Mouse (Mus musculus): ENCODE results near the gene Pou2f3.

Gene Pou2f3

GRCm38 (mm10) chr9:43107555-43107954 lies 102.6 kb downstream of the Pou2f3 start:
- no peak for DNase-seq

DNA sequence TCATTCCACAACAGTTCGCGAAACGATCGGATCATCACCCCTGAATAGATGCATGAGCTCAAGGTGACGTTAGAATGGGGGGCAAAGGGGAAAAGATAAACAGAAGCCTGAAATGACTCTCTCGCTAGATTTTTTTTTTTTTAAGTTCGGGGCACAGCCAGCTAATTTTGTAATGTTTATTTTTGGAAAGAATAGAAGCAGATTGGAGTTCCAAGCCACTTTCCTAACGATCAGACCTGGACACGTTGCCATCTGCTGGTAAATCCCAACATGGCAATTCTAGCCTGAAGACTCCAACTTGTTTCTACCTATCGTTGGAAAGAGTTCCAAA lies 103.0 kb downstream of the Pou2f3 start, which contains the start of gene Arhgef12:
Gene Arhgef12, minus strand, starts transcription at position 53 of the 331 bp plus-strand sequence.
- DNase-seq: peak; percentile 68 to 74

GRCm38 (mm10) chr9:43106426-43107186 lies 103.6 kb downstream of the Pou2f3 start:
- DNase-seq: peak; percentile 47 to 66

GRCm38 (mm10) chr9:43105664-43106361 lies 104.4 kb downstream of the Pou2f3 start:
- peak; percentile 95 to 98 for DNase-seq

DNA sequence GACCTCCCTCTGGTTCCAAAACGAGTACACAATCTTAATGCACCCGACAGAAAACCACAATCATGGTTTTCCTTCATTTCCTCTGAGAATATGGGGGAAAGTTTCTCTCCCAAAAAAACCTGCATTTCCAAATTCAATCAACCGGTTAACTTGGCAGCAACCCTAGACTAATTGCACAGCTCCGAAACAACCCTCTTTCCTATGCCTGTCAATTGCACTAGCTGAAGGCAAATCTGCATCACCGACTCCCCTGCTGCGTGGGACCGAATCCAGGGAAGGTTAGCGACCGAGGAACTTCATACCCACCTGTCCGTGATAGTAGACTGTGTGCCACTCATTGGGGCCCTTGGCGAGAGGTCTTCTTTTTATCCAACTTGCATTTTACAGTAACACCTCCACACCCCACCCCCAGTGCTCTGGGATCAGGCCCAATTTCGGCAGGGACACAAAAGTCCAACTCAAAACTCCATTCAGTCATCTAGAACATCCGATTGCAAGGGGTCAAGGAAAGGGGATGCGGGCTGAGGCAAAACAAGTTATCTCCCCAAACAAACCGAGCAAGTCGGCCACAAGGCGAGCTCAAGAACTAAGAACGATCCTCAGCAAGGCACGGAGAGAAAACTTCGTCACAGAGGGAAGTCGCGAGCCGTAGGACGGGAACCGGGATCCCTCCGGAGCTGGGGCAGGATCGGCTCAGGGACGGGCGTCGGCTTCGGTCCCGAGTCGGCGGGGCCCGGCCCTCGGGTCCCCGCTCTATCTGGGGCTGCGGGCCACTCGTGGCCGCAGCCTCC lies 105.1 kb downstream of the Pou2f3 start:
- peak; percentile 68 to 81 for DNase-seq

GRCm38 (mm10) chr9:43104526-43104872 lies 105.7 kb downstream of the Pou2f3 start:
- DNase-seq: no peak

DNA sequence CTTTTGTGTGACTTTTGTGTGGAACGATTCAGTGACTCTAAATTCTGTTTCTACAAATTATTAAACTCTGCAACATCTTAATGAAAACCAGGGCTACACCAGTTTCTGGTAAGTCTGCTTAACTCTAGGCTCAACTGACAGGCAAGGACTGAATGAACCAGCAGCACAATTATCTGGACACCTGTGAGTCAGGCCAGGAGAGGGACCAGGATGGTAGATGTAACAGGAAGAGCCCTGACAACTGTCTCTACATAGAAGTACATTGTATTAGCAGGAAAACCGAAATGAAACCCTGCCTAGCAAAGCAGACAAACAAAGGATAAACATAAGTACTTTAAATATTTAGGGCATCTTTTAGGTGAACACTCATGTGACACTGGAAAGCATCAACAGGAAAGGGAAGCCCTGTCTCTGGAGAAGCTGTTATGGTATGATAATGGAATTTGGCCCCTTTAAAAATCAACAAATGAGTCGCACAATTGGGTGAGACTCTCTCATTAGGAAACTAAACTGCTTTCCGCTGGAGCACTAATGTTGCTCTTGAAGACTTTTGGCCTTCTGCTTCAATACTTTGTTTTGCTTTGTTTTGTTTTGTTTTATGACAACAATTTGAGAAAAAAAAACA lies 106.4 kb downstream of the Pou2f3 start:
- DNase-seq: no peak

- DNase-seq: no peak
Measured at GRCm38 (mm10) chr9:43102931-43103330, 107.2 kb downstream of the Pou2f3 start.

- DNase-seq: no peak
Measured at GRCm38 (mm10) chr9:43101936-43102595, 108.1 kb downstream of the Pou2f3 start.

GRCm38 (mm10) chr9:43098922-43099321 lies 111.2 kb downstream of the Pou2f3 start:
- no peak for DNase-seq

DNA sequence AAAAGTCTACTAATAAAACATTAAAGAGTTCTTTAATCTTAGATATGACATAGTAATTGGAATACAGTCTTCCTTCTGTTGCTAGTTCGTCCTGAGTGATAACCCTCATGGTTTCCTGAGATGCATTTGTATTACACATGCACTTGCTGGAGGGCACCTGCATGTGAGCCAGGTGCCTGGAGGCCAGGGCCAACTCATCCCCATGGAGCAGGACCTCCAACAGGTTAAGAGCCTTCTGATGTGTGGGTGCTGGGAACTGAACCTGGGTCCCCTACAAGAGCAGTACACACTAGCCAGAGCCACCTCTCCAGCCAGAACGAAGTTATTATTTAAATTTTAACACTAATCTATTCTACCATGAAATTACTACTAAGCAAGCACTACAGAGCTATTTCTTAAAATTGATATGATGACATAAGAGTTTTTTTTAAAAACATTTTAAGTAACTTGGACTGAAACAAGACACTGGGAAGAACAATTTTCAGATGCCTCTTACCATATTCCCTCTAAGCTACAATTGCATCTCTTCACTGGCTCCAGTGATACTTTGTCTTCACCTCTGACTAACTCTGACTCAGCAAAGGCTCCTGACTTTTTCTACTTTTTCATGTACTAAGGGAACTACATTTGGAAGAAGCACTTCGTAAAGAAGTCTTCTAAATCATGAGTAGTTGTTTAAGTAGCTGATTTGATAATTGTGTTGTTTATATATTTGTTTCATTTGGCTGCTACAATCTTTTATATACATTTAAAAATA lies 112.2 kb downstream of the Pou2f3 start:
- DNase-seq: no peak

DNA sequence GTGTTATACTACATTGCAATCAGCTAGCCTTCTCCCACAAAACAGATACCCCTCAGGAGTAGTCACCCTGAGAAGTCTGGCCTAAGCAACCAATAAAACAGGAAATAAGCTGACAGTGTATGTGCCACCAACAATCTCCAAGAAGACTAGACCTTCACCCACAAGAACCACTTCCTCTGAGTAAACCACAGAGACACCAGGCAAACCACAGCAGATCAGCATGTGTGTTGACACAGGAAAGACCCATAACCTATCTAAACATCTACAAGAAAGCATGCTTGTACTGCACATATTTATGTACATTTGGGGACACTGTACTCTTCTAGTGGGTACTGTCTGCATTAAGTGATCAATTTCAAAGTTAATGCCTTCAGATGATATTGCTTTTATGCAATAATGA lies 113.8 kb downstream of the Pou2f3 start:
- DNase-seq: no peak

- DNase-seq: no peak
Measured at GRCm38 (mm10) chr9:43094828-43095227, 115.3 kb downstream of the Pou2f3 start.

- no peak for DNase-seq
Measured at GRCm38 (mm10) chr9:43093803-43094202, 116.4 kb downstream of the Pou2f3 start.

GRCm38 (mm10) chr9:43085686-43086285 lies 124.4 kb downstream of the Pou2f3 start:
- no peak for DNase-seq

DNA sequence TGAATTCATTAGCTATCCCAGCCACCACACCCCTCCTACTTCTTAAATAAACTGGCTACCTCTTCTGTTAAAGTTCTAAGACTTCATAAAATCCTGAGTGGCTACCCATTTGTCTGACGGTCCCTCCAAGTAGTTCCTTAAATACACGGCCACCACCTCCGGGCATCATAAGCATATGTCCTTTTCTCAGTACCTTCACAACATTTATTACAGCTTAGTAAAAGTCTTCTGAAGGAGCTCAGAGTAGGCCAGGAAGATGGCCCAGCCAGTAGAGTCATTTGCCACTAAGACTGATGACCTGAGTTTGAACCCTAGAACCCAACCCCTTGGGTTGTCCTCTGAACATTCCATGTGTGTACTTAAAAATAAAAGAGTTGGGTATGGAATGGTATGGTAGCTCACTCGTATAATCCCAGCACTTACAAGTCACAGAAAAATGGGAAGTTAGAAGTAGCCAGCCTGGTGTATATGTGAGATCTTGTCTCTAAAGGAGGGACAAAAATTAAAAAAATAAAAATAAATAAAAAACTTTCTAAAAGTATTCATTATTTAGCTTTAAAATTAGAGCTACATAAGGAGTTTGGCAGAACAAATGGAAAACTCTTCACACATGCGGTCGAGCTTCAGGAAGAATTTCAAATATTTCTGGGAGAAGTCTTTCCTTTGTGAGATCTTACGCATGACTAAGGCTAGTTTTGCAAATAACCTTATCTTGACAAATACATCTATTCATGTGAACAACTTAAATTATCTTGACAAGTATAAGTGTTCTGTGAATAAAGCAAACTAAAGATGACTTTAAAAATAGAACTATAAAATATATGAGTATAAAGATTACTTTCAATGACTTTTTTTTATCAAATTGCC lies 125.4 kb downstream of the Pou2f3 start:
- no peak for DNase-seq

- no peak for DNase-seq
Measured at GRCm38 (mm10) chr9:43083441-43084055, 126.6 kb downstream of the Pou2f3 start.

- DNase-seq: no peak
Measured at GRCm38 (mm10) chr9:43078711-43079110, 131.5 kb downstream of the Pou2f3 start.

DNA sequence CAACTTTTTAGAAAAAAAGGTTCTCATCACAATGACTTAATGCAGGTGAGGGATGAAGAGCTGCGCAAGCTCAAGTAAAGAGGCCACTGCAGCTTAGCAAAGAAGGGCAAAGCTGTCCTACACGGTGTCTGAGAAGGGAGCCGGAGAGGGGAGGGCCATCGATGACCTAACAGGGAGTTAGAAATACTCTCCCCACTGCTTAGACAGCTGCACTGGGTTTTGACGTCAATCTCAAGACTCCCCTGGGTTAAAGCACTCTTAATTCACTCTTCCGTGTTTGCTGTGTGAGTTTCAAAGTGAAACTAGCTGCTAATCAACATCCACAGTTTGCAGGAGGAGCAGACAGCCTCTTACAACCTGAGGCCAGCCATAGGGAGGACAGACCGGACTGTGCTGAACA lies 134.0 kb downstream of the Pou2f3 start:
- peak in 1 of 2 experiments; percentile 54 for DNase-seq

DNA sequence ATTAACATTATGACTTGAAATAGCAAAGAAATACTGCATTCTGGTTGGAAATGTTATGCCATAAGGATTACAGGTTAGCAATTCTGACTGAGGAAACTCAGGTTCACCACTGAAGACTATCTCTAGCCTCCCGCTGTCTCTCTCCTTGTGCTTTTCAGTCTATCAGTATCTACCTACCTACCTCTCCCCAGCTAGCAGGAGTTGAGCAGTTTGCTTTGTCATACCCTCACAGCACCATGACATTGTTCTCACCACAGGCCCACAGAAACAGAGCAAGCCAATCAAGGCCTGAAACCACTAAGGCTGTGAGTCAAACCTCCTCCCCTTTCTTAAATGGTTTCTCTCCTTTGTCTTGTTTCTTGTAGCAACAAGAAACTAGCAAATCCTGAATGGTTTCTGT lies 135.6 kb downstream of the Pou2f3 start:
- DNase-seq: no peak
